Mouse (Mus musculus) CD4-positive, CD25-positive, alpha-beta regulatory T cell, adult 2 months (primary cell): ENCODE data around the gene Gm4177.
"Not testable (repeated sequence)": the region's sequence is repeated elsewhere in the genome, so short reads cannot be mapped to it uniquely, and the experiment has no call there.

Experiments used
- DNase-seq: peaks from one replicate; pipeline ENCODE4 v3.0.0-alpha.2; 2012; ENCODE audit warnings: low read depth, low spot score

The Gm4177 gene

DNA sequence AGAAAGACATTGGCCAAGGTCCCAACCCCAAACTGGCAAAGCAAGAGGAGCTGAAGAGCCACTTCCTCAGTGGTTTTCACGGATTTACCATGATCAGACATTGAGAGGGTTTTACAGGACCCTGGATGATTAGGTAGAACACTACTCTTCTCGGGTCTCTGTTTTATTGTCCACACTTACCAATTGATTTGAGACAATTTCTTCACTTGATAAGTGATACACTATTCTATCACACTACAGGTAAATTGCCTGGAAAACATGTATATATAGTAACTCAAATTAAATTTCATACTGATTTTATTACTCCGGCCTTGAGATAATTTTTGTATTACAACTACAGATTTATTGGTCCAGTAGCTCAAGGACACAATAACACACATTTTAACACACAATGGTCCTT, at the start of gene Gm4177:
Gene Gm4177 (minus strand): TSS at position 101 of the 400 bp plus-strand sequence.
- not testable (repeated sequence) for DNase-seq

DNA sequence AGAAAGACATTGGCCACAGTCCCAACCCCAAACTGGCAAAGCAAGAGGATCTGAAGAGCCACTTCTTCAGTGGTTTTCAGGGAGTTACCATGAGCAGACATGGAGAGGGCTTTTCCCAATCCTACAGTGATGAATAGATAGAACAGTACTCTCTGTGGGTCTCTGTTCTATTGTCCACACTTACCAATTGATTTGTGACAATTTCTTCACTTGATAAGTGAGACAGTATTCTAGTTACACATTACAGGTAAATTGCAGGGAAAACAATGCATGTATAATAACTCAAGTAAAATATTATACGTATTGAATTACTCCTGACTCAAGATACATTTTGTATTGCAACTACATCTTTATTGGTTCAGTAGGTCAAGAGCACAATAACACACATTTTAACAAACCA, 47.6 kb upstream of the Gm4177 start, which contains the start of gene Gm5725:
Gene Gm5725 (minus strand): TSS at position 101 of the 400 bp plus-strand sequence.
- not testable (repeated sequence) for DNase-seq

DNA sequence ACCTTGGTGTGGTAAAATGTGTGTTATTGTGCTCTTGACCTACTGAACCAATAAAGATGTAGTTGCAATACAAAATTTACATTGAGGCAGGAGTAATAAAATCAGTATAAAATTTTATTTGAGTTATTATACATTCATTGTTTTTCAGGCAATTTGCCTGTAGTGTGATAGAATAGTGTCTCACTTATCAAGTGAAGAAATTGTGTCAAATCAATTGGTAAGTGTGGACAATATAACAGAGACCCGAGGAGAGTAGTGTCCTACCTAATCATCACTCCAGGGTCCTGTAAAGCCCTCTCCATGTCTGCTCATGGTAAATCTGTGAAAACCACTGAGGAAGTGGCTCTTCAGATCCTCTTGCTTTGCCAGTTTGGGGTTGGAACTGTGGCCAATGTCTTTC, 35.5 kb upstream of the Gm4177 start, which contains the start of gene Vmn1r135:
Gene Vmn1r135 (plus strand): TSS at position 301 of the 400 bp plus-strand sequence.
- not testable (repeated sequence) for DNase-seq

DNA sequence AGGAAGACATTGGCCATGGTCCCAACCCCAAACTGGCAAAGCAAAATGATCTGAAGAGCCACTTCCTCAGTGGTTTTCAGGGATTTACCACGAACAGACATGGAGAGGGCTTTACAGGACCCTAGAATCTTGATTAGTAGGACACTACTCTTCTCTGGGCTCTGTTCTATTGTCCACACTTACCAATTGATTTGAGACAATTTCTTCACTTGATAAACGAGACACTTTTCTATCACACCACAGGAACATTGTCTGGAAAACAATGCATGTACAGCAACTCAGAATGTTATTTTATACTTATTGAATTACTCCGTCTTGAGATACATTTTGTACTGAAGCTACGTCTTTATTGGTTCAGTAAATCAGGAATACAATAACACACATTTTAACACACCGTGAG, 35.2 kb downstream of the Gm4177 start, which contains the start of gene Gm4175:
Gene Gm4175 (minus strand): TSS at position 101 of the 400 bp plus-strand sequence.
- not testable (repeated sequence) for DNase-seq
